Mouse (Mus musculus): ENCODE data around the gene Gm45711. TPM values are rescaled to one million over a fixed set of nuclear protein-coding genes. Genes with fewer than 3 reads are reported as not detected.
A peak's percentile ranks its signal among the peaks of the same experiment; 100 is the strongest.

Gene Gm45711
- total and polyA plus RNA-seq, 3 experiments = not detected

- DNase-seq (ENCODE audit: extremely low read depth) = no peak
- Histone ChIP-seq H3K79me2 (replicated peaks; ENCODE audit: control insufficient read depth, extremely low read depth, insufficient read depth, poor library complexity, severe bottlenecking) (no peaks in the 10 kb centered on the region), H3K36me3 (replicated peaks in 1 of 2; ENCODE audit: control insufficient read depth in 1 of 2, insufficient read depth in 1 of 2, low read length in 1 of 2) (peaks cover 0 to 32% of the 10 kb centered on the region in 2 experiments), H3K4me2 (ENCODE audit: insufficient read depth, low read depth, poor library complexity, severe bottlenecking) (no peak overlapping the region), H3K9me3 (replicated peaks; ENCODE audit: low read length) (no peaks in the 10 kb centered on the region), H3K27me3 (replicated peaks) (no peaks in the 10 kb centered on the region), H3K4me3 (replicated peaks in 1 of 3; ENCODE audit: low read depth in 2 of 3, low read length in 2 of 3, poor library complexity in 1 of 3) (no peak overlapping the region), H3K4me1 (ENCODE audit: control insufficient read depth in 1 of 2, insufficient read depth in 2 of 2) (peaks cover 3 to 30% of the 10 kb centered on the region in 2 experiments; a peak in 2 of 4 replicates), H3K27ac (ENCODE audit: insufficient read depth, low read depth) (no peak overlapping the region), H3K9ac (ENCODE audit: insufficient read depth, low read depth) (no peak overlapping the region)
- in situ Hi-C loops (cut with MboI; ENCODE audit: low pct_ligation_motif_present, low pct_unique_long_range_greater_than_20kb, low sequenced_read_pairs) (loop anchor here (5.0 kb wide), 1 partner anchor 65 kb away; no protein-coding TSS in a partner anchor), dilution Hi-C loops (cut with MboI; ENCODE audit: extremely low pct_ligation_motif_present, extremely low pct_unique_long_range_greater_than_20kb, low sequenced_read_pairs) (no loop called here)
- TF ChIP-seq JUND (conservative IDR thresholded peaks at IDR 0.05; ENCODE audit: low read depth, low read length) (no peak), CHD2 (IDR thresholded peaks at IDR 0.05; ENCODE audit: low read length) (no peak), POLR2A (IDR thresholded peaks at IDR 0.05; ENCODE audit: low read depth, low read length) (no peak)
Measured at GRCm38 (mm10) chr8:104342426-104342825, 32.5 kb upstream of the Gm45711 start.

DNA sequence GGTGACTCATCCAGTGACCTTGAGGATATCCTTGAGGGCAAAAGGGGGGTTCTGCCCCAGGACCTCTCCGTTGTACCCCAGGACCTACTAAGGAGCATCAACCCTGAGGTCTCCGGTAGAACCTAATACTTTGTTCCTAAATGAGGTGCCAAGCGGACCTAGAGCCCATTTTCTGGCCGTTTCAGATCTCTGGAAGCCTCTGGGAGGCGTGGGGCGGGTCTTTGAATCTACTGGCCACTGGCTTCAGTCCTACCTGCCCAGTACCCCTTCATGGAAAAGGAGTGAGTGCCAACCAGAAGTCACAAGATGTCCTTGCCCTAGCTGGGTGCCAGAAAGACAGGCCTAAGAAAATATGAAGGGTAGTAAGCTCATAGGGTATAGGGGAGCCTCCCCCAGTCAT is 31.8 kb upstream of the Gm45711 start:
- no peak overlapping the region for H3K27ac ChIP-seq (ENCODE audit: insufficient read depth, low read depth)
- peaks cover 3 to 30% of the 10 kb centered on the region in 2 experiments; a peak in 2 of 4 replicates for H3K4me1 ChIP-seq (ENCODE audit: control insufficient read depth in 1 of 2, insufficient read depth in 2 of 2)
- H3K9me3 ChIP-seq (replicated peaks; ENCODE audit: low read length) = no peaks in the 10 kb centered on the region
- peaks cover 0 to 25% of the 10 kb centered on the region in 2 experiments for H3K36me3 ChIP-seq (replicated peaks in 1 of 2; ENCODE audit: control insufficient read depth in 1 of 2, insufficient read depth in 1 of 2, low read length in 1 of 2)
- no peak for DNase-seq (ENCODE audit: extremely low read depth)
- H3K79me2 ChIP-seq (replicated peaks; ENCODE audit: control insufficient read depth, extremely low read depth, insufficient read depth, poor library complexity, severe bottlenecking) = no peaks in the 10 kb centered on the region
- no peaks in the 10 kb centered on the region for H3K27me3 ChIP-seq (replicated peaks)
- dilution Hi-C loops (cut with MboI; ENCODE audit: extremely low pct_ligation_motif_present, extremely low pct_unique_long_range_greater_than_20kb, low sequenced_read_pairs) (no loop called here), in situ Hi-C loops (cut with MboI; ENCODE audit: low pct_ligation_motif_present, low pct_unique_long_range_greater_than_20kb, low sequenced_read_pairs) (loop anchor here (5.0 kb wide), 1 partner anchor 66 kb away; no protein-coding TSS in a partner anchor)
- H3K4me2 ChIP-seq (ENCODE audit: insufficient read depth, low read depth, poor library complexity, severe bottlenecking) = no peak overlapping the region
- no peak overlapping the region for H3K4me3 ChIP-seq (replicated peaks in 1 of 3; ENCODE audit: low read depth in 2 of 3, low read length in 2 of 3, poor library complexity in 1 of 3)
- no peak overlapping the region for H3K9ac ChIP-seq (ENCODE audit: insufficient read depth, low read depth)
- TF ChIP-seq EP300 (IDR thresholded peaks at IDR 0.05; ENCODE audit: low read length) = no peak
- no peak for TF ChIP-seq MXI1 (IDR thresholded peaks at IDR 0.05; ENCODE audit: low read depth, low read length)
- no peak for TF ChIP-seq ZNF384 (IDR thresholded peaks at IDR 0.05; ENCODE audit: low read depth, low read length)
- TF ChIP-seq RAD21 (IDR thresholded peaks at IDR 0.05; ENCODE audit: low read depth, low read length) = no peak
- TF ChIP-seq MAZ (IDR thresholded peaks at IDR 0.05; ENCODE audit: low read depth, low read length) = no peak
- TF ChIP-seq TCF12 (IDR thresholded peaks at IDR 0.05; ENCODE audit: low read depth, low read length) = no peak
- no peak for TF ChIP-seq UBTF (IDR thresholded peaks at IDR 0.05; ENCODE audit: low read depth, low read length)
- no peak for TF ChIP-seq POLR2AphosphoS2 (IDR thresholded peaks at IDR 0.05; ENCODE audit: low read depth, low read length)
- TF ChIP-seq SIN3A (IDR thresholded peaks at IDR 0.05; ENCODE audit: low read length) = no peak
- no peak for TF ChIP-seq ELF1 (IDR thresholded peaks at IDR 0.05; ENCODE audit: low read depth, low read length)
- TF ChIP-seq GABPA (IDR thresholded peaks at IDR 0.05; ENCODE audit: insufficient replicate concordance, low read depth, low read length) = no peak

DNA sequence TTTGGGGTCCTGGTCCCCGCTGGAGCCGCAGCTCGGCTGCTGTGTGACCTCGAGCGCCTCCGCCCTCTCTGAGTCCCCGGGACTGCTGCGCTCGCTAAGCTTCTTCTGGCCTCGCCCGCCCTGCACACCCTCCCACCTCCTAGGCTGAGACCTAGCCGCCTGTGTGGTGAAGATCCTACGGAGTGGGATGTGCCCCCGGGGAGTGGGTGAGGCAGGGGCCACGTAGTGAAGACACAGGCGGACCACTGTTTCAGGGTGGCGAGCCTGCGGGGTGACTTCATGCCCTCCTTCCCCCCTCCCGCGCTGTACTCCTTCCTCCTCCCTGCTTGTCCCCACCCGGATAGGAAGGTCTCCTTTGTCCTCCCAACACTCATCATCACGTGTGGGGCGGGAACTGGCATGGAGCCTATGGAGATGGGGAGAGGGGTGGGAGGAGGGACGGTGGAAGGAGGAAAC is 31.3 kb upstream of the Gm45711 start:
- Histone ChIP-seq H3K4me2 (ENCODE audit: insufficient read depth, low read depth, poor library complexity, severe bottlenecking) (peak overlapping the region; percentile 85), H3K4me3 (replicated peaks in 1 of 3; ENCODE audit: low read depth in 2 of 3, low read length in 2 of 3, poor library complexity in 1 of 3) (peak overlapping the region; percentile 35 to 92 (median 63)), H3K27me3 (replicated peaks) (no peaks in the 10 kb centered on the region), H3K27ac (ENCODE audit: insufficient read depth, low read depth) (no peak overlapping the region), H3K4me1 (ENCODE audit: control insufficient read depth in 1 of 2, insufficient read depth in 2 of 2) (peaks cover 3 to 30% of the 10 kb centered on the region in 2 experiments; a peak in 2 of 4 replicates), H3K9ac (ENCODE audit: insufficient read depth, low read depth) (peak overlapping the region; percentile 85), H3K9me3 (replicated peaks; ENCODE audit: low read length) (no peaks in the 10 kb centered on the region), H3K79me2 (replicated peaks; ENCODE audit: control insufficient read depth, extremely low read depth, insufficient read depth, poor library complexity, severe bottlenecking) (no peaks in the 10 kb centered on the region), H3K36me3 (replicated peaks in 1 of 2; ENCODE audit: control insufficient read depth in 1 of 2, insufficient read depth in 1 of 2, low read length in 1 of 2) (peaks cover 0 to 20% of the 10 kb centered on the region in 2 experiments)
- no peak for TF ChIP-seq CHD2 (IDR thresholded peaks at IDR 0.05; ENCODE audit: low read length)
- no peak for TF ChIP-seq CTCF (conservative IDR thresholded peaks at IDR 0.05 in 1 of 2, IDR thresholded peaks at IDR 0.05 in 1 of 2; ENCODE audit: low read depth in 2 of 2, low read length in 2 of 2)
- TF ChIP-seq E2F4 (IDR thresholded peaks at IDR 0.05; ENCODE audit: insufficient replicate concordance, low read depth, low read length) = no peak
- no peak for TF ChIP-seq NELFE (IDR thresholded peaks at IDR 0.05; ENCODE audit: low read depth, low read length)
- TF ChIP-seq ELF1 (IDR thresholded peaks at IDR 0.05; ENCODE audit: low read depth, low read length) = no peak
- TF ChIP-seq POLR2A (IDR thresholded peaks at IDR 0.05; ENCODE audit: low read depth, low read length) = no peak
- no peak for TF ChIP-seq JUN (IDR thresholded peaks at IDR 0.05; ENCODE audit: insufficient read depth, low read depth, low read length)
- no peak for TF ChIP-seq SMC3 (IDR thresholded peaks at IDR 0.05; ENCODE audit: low read depth, low read length)
- TF ChIP-seq MAX (IDR thresholded peaks at IDR 0.05; ENCODE audit: low read length) = no peak
- DNase-seq (ENCODE audit: extremely low read depth) = no peak
- dilution Hi-C loops (cut with MboI; ENCODE audit: extremely low pct_ligation_motif_present, extremely low pct_unique_long_range_greater_than_20kb, low sequenced_read_pairs) = no loop called here
- in situ Hi-C loops (cut with MboI; ENCODE audit: low pct_ligation_motif_present, low pct_unique_long_range_greater_than_20kb, low sequenced_read_pairs) = loop anchor here (5.0 kb wide), 1 partner anchor 66 kb away; no protein-coding TSS in a partner anchor
